Mouse (Mus musculus) MN1 (cell line): ENCODE data around the gene Ache.
"Not testable (repeated sequence)": the region's sequence is repeated elsewhere in the genome, so short reads cannot be mapped to it uniquely, and the experiment has no call there.

Experiments used
- DNase-seq: peaks from one replicate; pipeline ENCODE4 v3.0.0-alpha.2; 2016; ENCODE audit warnings: low spot score

Ache gene

GRCm38 (mm10) chr5:137287032-137287952, at the start of gene Ache:
Gene Ache, plus strand, starts transcription at chr5:137287519.
- DNase-seq: peak; percentile 87

GRCm38 (mm10) chr5:137263897-137264720, 23.2 kb upstream of the Ache start:
- no peak for DNase-seq

GRCm38 (mm10) chr5:137264787-137265186, 22.5 kb upstream of the Ache start:
- no peak for DNase-seq

- no peak for DNase-seq
These were observed 19.0 kb upstream of the Ache start for GRCm38 (mm10) chr5:137268131-137268910.

- peak; percentile 60 for DNase-seq
These were observed 9.7 kb upstream of the Ache start for GRCm38 (mm10) chr5:137277360-137278342.

GRCm38 (mm10) chr5:137284411-137284810, 2.9 kb upstream of the Ache start:
- not testable (repeated sequence) for DNase-seq

GRCm38 (mm10) chr5:137285045-137285444, 2.3 kb upstream of the Ache start:
- peak; percentile 66 for DNase-seq

GRCm38 (mm10) chr5:137285986-137286385, 1.3 kb upstream of the Ache start:
- no peak for DNase-seq

- DNase-seq: peak; percentile 97
These were observed 676 bp upstream of the Ache start for GRCm38 (mm10) chr5:137286655-137287031.

- DNase-seq: peak; percentile 63
These were observed 829 bp downstream of the Ache start for GRCm38 (mm10) chr5:137287953-137288743.

GRCm38 (mm10) chr5:137288999-137289470, 1.7 kb downstream of the Ache start:
- peak; percentile 91 for DNase-seq

GRCm38 (mm10) chr5:137289591-137290365, 2.5 kb downstream of the Ache start:
- DNase-seq: no peak

GRCm38 (mm10) chr5:137290677-137291076, 3.4 kb downstream of the Ache start:
- DNase-seq: peak; percentile 81

- no peak for DNase-seq
These were observed 4.1 kb downstream of the Ache start for GRCm38 (mm10) chr5:137291381-137291926.

GRCm38 (mm10) chr5:137293282-137293681, 6.0 kb downstream of the Ache start:
- DNase-seq: peak; percentile 82

GRCm38 (mm10) chr5:137293839-137294743, 6.8 kb downstream of the Ache start, which contains the start of gene Ufsp1:
Gene Ufsp1, plus strand, starts transcription at chr5:137294629.
- DNase-seq: peak; percentile 99

- no peak for DNase-seq
These were observed 7.4 kb downstream of the Ache start for GRCm38 (mm10) chr5:137294744-137295093.

- no peak for DNase-seq
These were observed 8.0 kb downstream of the Ache start for GRCm38 (mm10) chr5:137295296-137295695.
